Mouse (Mus musculus) small intestine, adult 2 months (tissue): ENCODE data around the gene Stat6.

Experiments
- CTCF ChIP-seq: fragments of 200-500 bp; IDR thresholded peaks from 2 replicates; pipeline ENCODE4 v1.5.1; 2012; ENCODE audit warnings: low read depth, mild to moderate bottlenecking, control low read depth, inconsistent platforms, low read length, moderate library complexity, mixed read lengths; ENCODE audit not compliant: insufficient replicate concordance, insufficient read length; ENCODE audit errors: extremely low read depth
- POLR2A ChIP-seq: fragments of 200-500 bp; IDR thresholded peaks from 2 replicates; pipeline ENCODE4 v1.6.1; 2012; ENCODE audit warnings: low read depth, mild to moderate bottlenecking, control low read depth, inconsistent platforms, low read length, moderate library complexity

GRCm38 (mm10) chr10:127676691-127677548 is 34.1 kb downstream of the Stat6 start:
- 0 out of 2 replicates have a peak, but pooled peaks have one; percentile 16 for TF ChIP-seq POLR2A
- no peak for TF ChIP-seq CTCF
